Mouse (Mus musculus) heart, postnatal 0 days (tissue): ENCODE results near the gene Tgm2.

ENCODE experiments used
- CTCF ChIP-seq: IDR thresholded peaks from 2 replicates; pipeline ENCODE4 v1.5.1; 2016; ENCODE audit warnings: antibody characterized with exemption, control low read depth, low read depth
- EP300 ChIP-seq: IDR thresholded peaks from 2 replicates; pipeline ENCODE4 v1.6.1; 2016; ENCODE audit warnings: antibody characterized with exemption, low read depth

GRCm38 (mm10) chr2:158070885-158071632 is 75.2 kb downstream of the Tgm2 start:
- TF ChIP-seq CTCF = peak; percentile 23; the same call in 1 of the 2 replicates
- no peak for TF ChIP-seq EP300
